Mouse (Mus musculus) v-Abl transformed pro-B cells (cell line): ENCODE results near the gene Uqcc3.

Experiments
- in situ Hi-C, 2 experiments: fragments of 400-800 bp; cut with MboI; formaldehyde crosslinking; loops; one replicate each; pipeline ENCODE4 v1.15.1; 2025; ENCODE audit not compliant: unreplicated experiment in 2 of 2

The Uqcc3 gene

DNA sequence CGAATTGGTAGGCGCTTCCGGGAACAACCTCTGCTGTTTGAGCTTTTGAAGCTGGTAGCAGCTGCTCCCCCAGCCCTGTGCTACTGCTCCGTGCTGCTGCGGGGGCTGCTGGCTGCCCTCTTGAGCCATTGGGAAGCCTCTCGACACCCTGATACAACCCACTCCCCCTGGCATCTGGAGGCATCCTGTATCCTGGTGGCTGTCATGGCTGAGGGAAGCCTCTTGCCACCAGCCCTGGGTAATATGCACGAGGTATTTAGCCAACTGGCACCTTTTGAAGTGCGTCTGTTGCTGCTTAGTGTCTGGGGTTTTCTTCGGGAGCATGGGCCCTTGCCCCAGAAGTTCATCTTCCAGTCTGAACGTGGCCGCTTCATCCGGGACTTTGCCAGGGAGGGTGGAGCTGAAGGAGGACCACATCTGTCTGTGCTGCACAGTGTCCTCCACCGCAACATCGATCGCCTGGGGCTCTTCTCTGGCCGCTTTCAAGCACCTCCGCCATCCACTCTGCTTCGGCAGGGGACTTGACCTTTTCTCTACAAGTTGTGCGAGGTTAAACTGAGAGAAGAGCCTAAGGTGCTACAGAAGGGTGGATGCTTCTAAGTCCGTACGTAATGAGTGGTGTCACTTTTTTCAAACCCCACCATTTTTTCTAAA, 16.6 kb upstream of the Uqcc3 start:
- in situ Hi-C loops, result loop anchor here in 1 of 2 experiments (25.0 kb wide), 1 partner anchor 1410 kb away; the partner anchor contains the start of genes Atl3 and Rtn3

DNA sequence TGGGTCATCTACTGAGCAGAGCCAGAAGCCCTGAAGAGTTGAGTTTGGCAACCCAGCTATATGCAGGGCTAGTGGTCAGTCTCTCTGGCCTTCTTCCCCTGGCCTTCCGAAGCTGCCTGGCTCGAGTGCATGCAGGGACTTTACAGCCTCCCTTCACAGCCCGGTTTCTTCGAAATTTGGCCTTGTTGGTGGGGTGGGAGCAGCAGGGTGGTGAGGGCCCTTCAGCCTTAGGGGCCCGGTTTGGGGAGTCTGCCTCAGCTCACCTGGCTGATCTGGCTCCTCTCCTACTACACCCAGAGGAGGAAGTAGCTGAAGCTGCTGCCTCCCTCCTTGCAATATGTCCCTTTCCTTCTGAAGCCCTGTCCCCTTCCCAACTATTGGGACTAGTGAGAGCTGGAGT, 15.5 kb upstream of the Uqcc3 start:
- in situ Hi-C loops, result loop anchor here in 1 of 2 experiments (25.0 kb wide), 1 partner anchor 1409 kb away; the partner anchor contains the start of genes Atl3 and Rtn3

DNA sequence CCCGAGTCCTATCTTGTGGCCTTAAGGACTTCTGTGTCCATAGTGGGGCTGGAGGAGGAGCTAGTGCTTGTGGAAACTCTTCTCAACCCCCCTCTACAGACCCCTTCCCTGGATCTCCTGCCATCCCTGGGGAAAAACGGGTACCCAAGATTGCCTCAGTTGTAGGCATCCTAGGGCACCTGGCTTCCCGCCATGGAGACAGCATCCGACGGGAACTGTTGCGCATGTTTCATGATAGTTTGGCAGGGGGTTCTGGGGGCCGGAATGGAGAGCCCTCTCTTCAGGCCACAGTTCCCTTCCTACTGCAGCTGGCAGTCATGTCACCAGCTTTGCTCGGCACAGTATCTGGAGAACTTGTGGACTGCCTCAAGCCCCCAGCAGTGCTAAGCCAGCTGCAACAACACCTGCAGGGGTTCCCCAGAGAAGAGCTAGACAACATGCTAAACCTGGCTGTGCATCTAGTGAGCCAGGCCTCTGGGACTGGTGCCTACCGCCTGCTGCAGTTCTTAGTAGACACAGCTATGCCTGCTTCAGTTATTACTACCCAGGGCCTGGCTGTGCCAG, 14.8 kb upstream of the Uqcc3 start:
- in situ Hi-C loops, result loop anchor here in 1 of 2 experiments (25.0 kb wide), 1 partner anchor 1408 kb away; the partner anchor contains the start of genes Atl3 and Rtn3

DNA sequence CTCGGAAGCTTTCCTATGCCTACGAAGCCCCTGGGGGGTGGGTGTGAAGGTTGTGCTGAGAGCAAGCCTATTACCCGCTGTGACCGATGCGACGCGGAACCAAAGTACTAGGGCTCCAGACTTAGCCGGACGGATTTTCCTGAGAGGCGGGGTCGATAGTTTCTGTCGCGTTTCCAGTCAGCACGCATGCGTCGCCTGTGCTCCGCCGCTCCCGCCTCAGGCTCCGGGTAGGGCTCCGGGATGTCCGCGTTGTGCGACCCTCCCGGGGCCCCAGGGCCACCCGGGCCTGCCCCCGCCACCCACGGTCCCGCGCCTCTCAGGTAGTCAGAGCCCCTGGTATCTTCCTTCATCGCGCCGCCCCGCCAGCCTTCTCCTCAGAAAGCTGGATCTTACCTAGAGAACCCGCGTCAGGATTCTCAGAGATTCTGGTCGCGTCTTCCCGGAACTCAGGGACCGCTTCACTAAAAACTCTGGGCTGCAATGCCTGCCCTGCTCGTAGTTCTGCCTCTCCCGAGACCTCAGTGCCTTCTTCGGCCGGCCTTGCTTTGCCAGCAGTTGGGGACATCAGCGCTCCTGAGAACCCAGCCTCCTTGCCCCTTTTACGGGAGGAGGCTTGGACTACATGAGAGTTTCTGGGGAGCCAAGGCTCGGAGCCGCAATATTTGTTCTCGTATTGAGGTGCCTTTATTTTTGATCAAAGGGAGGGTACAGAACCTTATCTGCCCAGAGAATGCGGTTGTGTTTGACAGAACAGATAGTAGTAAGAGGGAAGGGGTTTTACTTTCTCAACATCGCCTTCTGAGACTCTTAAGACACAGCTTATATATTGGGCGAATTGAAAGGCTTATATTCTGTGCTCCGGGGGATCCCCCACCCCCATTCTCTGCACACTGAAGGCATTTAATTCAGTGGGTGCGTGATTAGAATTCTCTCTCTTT, 12.4 kb upstream of the Uqcc3 start, which contains the start of gene Ints5:
Ints5 (plus strand) TSS at position 177 of the 938 bp plus-strand sequence.
- in situ Hi-C loops, result loop anchor here in 1 of 2 experiments (25.0 kb wide), 1 partner anchor 1406 kb away; the partner anchor contains the start of genes Atl3 and Rtn3

DNA sequence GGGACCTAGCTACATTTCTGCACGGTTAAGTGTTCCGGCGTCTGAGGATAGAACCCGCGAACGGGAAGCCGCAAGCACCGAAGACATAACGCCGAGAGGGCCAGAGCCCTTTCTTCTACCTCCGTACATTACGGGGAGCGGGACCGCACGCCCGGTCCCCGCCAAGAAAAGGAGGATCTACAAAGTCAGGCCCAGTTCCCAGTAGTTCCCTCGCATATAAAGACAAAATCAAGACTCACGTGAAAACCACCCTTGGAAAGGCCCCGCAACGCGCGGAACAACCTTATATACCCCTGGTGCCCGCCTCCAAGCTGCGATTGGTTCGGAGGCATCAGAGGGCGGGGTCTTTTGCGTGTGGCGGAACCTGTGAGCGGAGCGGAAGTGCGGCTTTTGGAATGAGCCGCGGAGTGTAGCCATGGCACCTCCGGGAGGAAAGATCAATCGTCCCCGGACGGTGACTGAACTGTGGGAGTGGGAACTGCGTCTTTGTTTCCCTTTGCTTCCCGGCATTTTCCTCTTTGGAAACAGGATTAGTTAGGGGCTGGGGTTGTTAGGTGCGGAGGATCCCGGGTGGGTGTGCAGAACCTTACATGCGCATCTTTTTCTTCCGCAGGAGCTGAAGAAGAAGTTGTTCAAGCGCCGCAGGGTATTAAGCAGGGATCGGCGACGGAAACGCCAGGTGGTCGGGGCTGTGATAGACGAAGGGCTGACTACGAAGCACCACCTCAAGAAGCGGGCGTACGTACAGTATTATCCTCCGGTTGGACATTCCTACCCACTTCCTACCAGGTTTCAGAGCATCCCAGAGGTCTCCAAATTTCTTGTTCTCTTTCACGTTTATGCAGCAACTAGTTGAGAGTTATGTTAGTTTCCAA, 8.0 kb upstream of the Uqcc3 start, which contains the start of the genes 1810009A15Rik and Gm49416:
1810009A15Rik (plus strand) TSS at position 343 of the 875 bp plus-strand sequence.
Gm49416 (plus strand) TSS at position 416 of the 875 bp plus-strand sequence.
- in situ Hi-C loops, result loop anchor here in 1 of 2 experiments (25.0 kb wide), 1 partner anchor 1401 kb away; the partner anchor contains the start of genes Atl3 and Rtn3

DNA sequence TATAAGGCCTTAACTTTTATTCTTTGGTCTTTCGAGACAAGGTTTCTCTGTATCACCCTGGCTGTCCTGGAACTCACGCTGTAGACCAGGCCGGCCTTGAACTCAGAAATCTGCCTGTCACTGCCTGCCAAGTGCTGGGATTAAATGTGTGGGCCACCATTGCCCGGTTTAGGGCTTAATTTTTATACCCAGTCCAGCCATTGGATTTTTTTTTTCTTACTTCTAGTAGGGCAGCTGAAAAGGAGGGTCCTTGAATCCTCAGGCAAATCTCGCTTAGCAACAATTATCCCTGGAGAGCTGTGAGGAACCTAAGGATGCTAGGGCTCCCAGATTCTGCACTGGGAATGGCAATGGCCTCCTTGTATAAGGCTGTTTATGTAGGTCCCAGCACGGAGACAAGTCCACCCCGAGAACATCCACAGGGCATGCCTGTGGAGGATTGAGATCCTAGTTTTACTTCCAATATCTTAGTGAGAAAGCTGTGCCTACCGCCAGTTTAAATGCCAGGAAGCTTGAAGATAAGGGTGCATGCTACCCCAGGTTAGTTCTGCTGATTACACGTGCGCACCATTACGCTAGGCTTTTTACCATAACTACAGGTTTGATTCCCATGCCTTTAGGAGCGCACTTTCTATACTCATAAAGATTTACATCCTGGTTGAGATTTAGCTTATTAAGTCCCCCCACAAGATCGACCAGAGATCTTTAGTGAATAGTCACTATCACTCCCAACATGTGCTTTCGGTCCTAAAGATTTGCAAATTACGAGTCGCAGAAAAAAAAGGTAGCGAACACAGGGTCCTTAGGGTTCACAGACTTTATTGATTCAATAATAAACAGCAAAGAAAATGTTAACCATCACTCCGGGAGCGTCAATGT, 7.1 kb upstream of the Uqcc3 start:
- in situ Hi-C loops, result loop anchor here in 1 of 2 experiments (25.0 kb wide), 1 partner anchor 1401 kb away; the partner anchor contains the start of genes Atl3 and Rtn3

DNA sequence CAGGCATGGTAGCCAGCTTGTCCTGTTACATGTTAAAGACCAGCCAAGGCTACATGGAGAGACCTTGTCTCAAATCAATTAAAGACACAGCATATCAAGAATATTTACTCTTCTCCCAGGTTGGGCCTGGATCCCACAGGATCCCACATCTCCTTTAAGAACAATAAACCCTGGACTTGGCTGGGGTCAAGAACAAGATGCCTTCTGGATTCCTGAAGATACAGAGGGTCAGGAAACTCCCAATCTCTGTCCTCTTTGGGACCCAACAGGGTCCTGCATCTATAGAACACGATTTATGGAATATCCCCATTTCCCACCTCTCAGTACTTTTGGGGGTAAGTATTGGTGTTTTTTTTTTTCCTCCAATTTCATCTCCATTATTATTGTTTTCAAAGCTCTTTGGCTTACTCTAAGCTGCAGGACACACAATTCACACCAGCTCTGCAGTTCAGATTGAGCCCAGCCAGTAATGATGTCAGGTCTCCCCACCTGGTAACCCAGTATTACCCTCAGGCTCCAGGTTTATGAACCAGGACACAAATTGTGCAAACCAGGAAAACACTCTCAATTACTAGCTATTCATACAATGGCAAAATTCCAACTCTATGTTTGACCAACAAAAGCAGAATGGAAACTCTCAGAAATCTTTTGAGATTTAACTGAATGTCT, 6.3 kb upstream of the Uqcc3 start:
- in situ Hi-C loops, result loop anchor here in 1 of 2 experiments (25.0 kb wide), 1 partner anchor 1400 kb away; the partner anchor contains the start of genes Atl3 and Rtn3

DNA sequence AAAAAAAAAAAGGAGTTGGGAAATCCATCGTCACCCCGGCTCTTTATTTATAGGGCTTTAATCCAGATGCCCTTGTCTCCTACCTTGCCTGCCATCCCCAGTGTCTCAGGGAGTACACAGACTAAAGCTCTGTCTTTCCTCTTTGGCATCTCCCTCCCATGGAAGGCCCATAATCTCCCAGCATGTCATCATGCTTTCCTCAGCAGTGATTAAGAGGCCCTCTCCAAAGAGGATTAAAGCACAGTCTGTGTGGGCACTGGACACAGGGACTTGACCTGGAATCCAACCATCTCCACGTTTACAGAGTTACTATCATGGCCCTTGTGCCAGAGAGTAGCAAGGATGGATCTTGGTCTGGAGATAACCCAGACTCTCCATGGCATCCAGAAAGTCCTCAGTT, 2.9 kb upstream of the Uqcc3 start, which contains the start of the genes Lbhd1 and Gm49403:
Lbhd1 (plus strand) TSS at position 117 of the 400 bp plus-strand sequence.
Gm49403 (plus strand) TSS at position 315 of the 400 bp plus-strand sequence.
- in situ Hi-C loops, result loop anchor here in 1 of 2 experiments (5.0 to 25.0 kb wide), 2 partner anchors 79 to 1396 kb away; partner anchors contain the start of genes Atl3 and Rtn3

DNA sequence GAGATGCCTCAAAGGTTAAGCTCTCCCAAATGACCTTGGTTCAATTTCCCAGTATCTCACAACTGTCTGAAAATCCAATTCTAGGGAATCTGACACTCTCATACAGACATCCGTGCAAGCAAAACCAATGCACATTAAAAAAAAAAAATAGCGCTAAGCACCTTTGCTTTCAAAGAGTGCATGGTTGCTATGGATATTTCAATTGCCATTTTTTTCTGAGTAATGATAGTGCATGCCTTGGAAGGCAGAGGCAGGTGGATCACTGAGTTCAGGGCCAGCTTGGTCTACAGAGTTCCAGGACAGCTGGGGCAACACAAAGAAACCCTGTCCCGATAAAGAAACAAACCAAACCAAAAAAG, 290 bp upstream of the Uqcc3 start:
- in situ Hi-C loops, result loop anchor here in 1 of 2 experiments (5.0 to 25.0 kb wide), 2 partner anchors 81 to 1394 kb away; partner anchors contain the start of genes Atl3 and Rtn3

DNA sequence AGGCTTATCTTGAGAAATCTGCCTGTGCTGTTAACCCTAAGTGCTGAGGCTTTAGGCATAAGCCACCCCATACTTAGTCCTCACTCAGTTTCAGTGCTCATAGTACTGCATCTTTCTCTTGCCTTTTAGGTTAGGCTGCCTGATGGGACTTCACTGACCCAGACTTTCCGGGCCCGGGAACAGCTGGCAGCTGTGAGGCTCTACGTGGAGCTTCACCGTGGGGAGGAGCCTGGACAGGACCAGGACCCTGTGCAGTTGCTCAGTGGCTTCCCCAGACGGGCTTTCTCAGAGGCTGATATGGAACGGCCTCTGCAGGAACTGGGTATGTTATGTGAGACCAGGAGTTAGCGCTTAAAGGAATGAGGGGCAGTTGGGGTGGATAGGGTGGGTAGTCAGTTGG, 5.7 kb downstream of the Uqcc3 start:
- in situ Hi-C loops, result loop anchor here in 1 of 2 experiments (25.0 kb wide), 1 partner anchor 1388 kb away; the partner anchor contains the start of genes Atl3 and Rtn3

DNA sequence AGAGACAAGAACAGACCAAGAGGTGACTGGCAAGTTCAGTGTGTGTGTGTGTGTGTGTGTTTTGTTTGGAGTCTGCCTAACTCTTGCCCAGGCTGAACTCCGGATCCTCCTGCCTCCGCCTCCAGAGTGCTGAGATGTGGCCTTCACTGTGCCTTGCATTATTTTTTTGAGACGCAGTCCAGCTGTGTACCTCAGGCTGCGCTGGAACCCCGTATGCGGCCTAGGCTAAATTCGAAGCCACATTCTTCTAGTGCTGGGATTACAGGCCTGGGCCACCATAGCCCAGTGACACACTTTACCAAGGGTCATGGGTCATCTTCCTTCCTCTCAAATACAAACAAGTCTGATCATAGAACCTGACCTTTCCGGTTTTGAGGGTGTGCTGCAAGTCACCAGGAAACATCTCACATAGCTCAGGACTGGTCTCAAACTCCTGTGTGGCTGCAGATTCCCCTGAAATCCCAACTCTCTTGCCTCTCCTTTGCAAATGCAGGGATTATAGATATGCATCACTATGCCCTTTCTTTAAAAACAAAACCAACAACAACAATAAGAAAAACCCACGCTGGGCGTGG, 8.4 kb downstream of the Uqcc3 start:
- in situ Hi-C loops, result loop anchor here in 1 of 2 experiments (25.0 kb wide), 1 partner anchor 90 kb away; the partner anchor contains the start of genes Eef1g and Tut1

DNA sequence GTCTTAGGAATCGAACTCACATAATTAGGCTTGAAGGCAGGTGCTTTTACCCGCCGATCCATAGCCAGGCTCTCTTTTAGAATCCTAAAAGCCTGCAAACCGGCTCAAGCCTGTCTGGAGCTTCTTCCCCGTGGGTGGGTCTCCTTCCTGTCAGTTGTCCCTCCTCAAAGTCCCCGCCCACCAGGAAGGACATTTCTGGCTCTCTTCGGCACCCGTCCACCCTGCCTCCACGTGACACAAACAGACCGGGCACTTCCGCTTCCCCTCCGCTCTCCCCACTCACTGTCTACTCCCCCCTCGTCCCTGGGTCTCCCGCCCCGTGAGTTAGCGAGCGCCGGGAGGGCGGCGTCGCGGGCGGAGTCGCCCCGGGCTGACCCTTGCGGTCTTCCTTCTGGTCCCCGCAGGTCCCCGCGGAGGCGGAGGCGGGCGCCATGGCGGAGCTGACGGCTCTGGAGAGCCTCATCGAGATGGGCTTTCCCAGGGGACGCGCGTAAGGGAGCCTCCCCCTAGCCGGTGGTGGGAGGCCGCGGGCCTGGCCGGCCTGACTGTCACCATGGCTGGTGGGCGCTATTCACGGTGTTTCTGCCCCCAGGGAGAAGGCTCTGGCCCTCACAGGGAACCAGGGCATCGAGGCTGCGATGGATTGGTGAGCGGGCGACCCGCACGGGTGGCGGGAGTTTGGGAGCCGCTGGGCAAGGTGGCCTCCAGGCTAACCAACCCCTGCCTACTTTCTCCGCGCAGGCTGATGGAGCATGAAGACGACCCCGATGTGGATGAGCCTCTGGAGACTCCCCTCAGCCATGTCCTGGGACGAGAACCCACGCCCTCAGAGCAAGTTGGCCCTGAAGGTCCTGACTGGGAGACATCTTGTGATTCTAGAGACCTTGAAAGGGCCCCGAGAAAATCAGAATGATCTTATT, 9.2 kb downstream of the Uqcc3 start, which contains the start of gene Ubxn1:
Ubxn1 (plus strand) TSS at position 230 of the 920 bp plus-strand sequence.
- in situ Hi-C loops, result loop anchor here in 1 of 2 experiments (25.0 kb wide), 1 partner anchor 91 kb away; the partner anchor contains the start of genes Eef1g and Tut1

DNA sequence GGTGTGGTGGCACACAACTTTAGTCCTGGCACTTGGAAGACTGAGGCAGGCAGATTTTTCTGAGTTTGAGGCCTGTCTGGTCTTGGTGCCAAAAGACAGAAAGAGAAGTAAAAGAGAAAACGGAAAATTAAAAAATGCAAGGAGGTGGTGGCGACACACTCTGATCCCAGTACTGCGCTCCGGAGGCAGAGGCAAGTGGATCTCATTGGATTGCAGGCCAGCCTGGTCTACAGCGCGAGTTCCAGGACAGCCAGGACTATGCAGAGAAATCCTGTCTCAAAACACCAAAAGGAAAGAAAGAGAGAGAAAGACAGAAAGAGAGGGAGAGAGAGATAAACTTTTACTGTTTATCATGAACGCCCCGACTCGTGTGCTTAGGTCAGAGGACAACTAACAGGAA, 9.9 kb downstream of the Uqcc3 start:
- in situ Hi-C loops, result loop anchor here in 1 of 2 experiments (25.0 kb wide), 1 partner anchor 91 kb away; the partner anchor contains the start of genes Eef1g and Tut1

DNA sequence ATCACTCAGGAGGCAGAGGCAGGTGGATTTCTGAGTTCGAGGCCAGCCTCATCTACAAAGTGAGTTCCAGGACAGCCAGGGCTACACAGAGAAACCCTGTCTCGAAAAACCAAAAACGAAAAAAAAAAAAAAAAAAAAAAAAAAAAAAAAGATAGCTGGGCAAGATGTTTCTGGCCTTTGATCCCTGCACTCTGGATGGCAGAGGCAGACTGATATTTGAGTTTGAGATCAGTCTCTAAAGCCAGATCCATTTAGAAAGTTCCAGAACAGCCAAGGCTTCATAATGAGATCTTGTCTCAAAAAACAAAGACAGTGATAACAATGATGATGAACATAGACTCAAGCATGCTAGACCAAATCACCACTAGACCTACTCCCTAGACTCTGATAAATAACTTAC, 10.3 kb downstream of the Uqcc3 start:
- in situ Hi-C loops, result loop anchor here in 1 of 2 experiments (25.0 kb wide), 1 partner anchor 92 kb away; the partner anchor contains the start of genes Eef1g and Tut1

DNA sequence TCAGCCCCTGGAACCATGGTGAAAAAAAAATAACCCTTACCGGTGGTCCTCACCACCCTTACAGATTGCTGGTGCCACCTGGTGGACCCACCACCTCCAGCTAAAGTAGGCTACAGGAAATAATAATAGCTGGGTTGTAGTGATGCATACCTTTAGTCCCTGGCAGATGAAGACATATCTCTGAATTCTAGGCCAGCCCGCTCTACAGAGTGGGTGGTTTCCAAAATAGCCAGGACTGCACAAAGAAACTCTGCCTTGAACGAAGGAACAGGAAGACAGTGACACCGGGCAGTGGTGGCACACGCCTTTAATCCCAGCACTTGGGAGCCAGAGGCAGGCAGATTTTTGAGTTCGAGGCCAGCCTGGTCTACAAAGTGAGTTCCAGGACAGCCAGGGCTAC, 16.5 kb downstream of the Uqcc3 start:
- in situ Hi-C loops, result loop anchor here in 1 of 2 experiments (25.0 kb wide), 1 partner anchor 98 kb away; the partner anchor contains the start of genes Eef1g and Tut1
